Mouse (Mus musculus): ENCODE measurements around the gene Dapl1. TPM values are rescaled to one million over a fixed set of nuclear protein-coding genes. Genes with fewer than 3 reads are reported as not detected.

Gene Dapl1
- total RNA-seq (2022), result not detected

- no peak for DNase-seq (ENCODE audit: low spot score)
Measured at GRCm38 (mm10) chr2:59484438-59484837, at the start of gene Dapl1. Gene Dapl1, plus strand, starts transcription at chr2:59484653.

- DNase-seq (ENCODE audit: low spot score), result no peak
Measured at GRCm38 (mm10) chr2:59434820-59435219, 49.6 kb upstream of the Dapl1 start.

- peak; percentile 77 for DNase-seq (ENCODE audit: low spot score)
Measured at GRCm38 (mm10) chr2:59437684-59438393, 46.6 kb upstream of the Dapl1 start.

GRCm38 (mm10) chr2:59438479-59438935 lies 45.9 kb upstream of the Dapl1 start:
- peak; percentile 84 for DNase-seq (ENCODE audit: low spot score)

- peak; percentile 40 for DNase-seq (ENCODE audit: low spot score)
Measured at GRCm38 (mm10) chr2:59439824-59440223, 44.6 kb upstream of the Dapl1 start.

GRCm38 (mm10) chr2:59440481-59440880 lies 44.0 kb upstream of the Dapl1 start:
- peak; percentile 56 for DNase-seq (ENCODE audit: low spot score)

- no peak for DNase-seq (ENCODE audit: low spot score)
Measured at GRCm38 (mm10) chr2:59441681-59442080, 42.8 kb upstream of the Dapl1 start.

GRCm38 (mm10) chr2:59446671-59447070 lies 37.8 kb upstream of the Dapl1 start:
- no peak for DNase-seq (ENCODE audit: low spot score)

GRCm38 (mm10) chr2:59447712-59448111 lies 36.7 kb upstream of the Dapl1 start:
- DNase-seq (ENCODE audit: low spot score), result no peak

- DNase-seq (ENCODE audit: low spot score), result no peak
Measured at GRCm38 (mm10) chr2:59448516-59448915, 35.9 kb upstream of the Dapl1 start.

GRCm38 (mm10) chr2:59448921-59449320 lies 35.5 kb upstream of the Dapl1 start:
- DNase-seq (ENCODE audit: low spot score), result no peak

GRCm38 (mm10) chr2:59451675-59452074 lies 32.8 kb upstream of the Dapl1 start:
- DNase-seq (ENCODE audit: low spot score), result no peak

GRCm38 (mm10) chr2:59452102-59452501 lies 32.4 kb upstream of the Dapl1 start:
- no peak for DNase-seq (ENCODE audit: low spot score)

GRCm38 (mm10) chr2:59462086-59462485 lies 22.4 kb upstream of the Dapl1 start:
- no peak for DNase-seq (ENCODE audit: low spot score)

GRCm38 (mm10) chr2:59463428-59464182 lies 20.8 kb upstream of the Dapl1 start:
- DNase-seq (ENCODE audit: low spot score), result no peak

GRCm38 (mm10) chr2:59465671-59466070 lies 18.8 kb upstream of the Dapl1 start:
- DNase-seq (ENCODE audit: low spot score), result no peak

GRCm38 (mm10) chr2:59466358-59466757 lies 18.1 kb upstream of the Dapl1 start:
- DNase-seq (ENCODE audit: low spot score), result no peak

GRCm38 (mm10) chr2:59467085-59467484 lies 17.4 kb upstream of the Dapl1 start:
- DNase-seq (ENCODE audit: low spot score), result no peak

- DNase-seq (ENCODE audit: low spot score), result no peak
Measured at GRCm38 (mm10) chr2:59467976-59468375, 16.5 kb upstream of the Dapl1 start.

GRCm38 (mm10) chr2:59469590-59470245 lies 14.7 kb upstream of the Dapl1 start:
- DNase-seq (ENCODE audit: low spot score), result no peak

GRCm38 (mm10) chr2:59470326-59471031 lies 14.0 kb upstream of the Dapl1 start:
- peak; percentile 4 for DNase-seq (ENCODE audit: low spot score)
